Mouse (Mus musculus) heart, adult 11 months (tissue): ENCODE measurements around the gene Apobec4.
A peak's percentile ranks its signal among the peaks of the same experiment; 100 is the strongest.

Experiments used
- DNase-seq: peaks from one replicate; pipeline ENCODE4 v3.0.0; 2022

The Apobec4 gene

DNA sequence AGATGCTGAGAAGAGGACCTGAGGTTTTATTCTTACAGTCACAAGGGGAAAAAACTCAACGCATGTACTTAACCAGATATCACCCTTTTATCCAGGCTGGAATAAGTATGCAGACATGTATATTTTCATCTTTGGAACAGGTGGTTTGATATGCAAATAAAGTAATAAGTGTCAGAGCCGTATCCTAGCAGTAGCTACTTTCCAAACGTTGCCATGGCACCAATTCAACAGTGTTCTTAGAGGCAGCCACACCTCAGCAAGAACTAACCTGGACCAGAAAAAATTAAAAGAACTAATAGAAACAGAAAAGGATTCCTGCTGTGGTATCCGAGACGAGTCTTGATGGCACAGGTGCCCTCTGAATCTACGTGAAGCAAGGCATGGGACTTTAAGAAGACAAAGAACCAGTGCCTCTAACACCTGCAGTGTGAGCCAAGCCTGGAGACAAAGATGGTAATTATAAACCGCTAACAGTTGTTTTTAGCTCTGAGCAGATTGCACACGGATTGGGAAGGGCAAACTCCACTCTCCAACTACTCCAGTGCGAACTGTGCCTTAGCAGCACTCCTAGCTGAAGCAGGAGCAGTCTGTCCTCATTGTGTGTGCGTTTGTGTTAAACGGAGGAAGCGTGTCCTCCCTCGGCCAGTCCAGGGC is at the start of gene Apobec4:
Gene Apobec4, plus strand, starts transcription at position 240 of the 654 bp plus-strand sequence.
- DNase-seq, result peak; percentile 71

DNA sequence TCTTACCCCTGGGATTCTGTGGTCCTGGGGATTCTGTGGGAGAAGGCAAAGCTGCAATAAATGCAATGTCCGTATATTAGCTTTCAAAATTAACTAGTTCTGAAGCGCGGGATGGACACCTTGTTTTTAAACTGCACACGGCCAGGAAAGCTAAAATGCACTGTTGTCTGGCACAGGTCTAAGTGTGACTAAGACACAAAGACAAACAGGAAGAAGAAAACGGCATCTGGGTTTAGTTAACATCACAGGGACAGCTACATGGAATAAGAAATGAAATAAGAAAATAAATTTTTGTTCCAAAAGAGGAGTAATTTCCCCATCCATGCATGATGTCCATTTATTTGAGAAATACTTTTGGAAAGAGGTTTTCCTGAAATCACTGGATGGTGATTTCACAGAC is 49.3 kb upstream of the Apobec4 start:
- no peak for DNase-seq

DNA sequence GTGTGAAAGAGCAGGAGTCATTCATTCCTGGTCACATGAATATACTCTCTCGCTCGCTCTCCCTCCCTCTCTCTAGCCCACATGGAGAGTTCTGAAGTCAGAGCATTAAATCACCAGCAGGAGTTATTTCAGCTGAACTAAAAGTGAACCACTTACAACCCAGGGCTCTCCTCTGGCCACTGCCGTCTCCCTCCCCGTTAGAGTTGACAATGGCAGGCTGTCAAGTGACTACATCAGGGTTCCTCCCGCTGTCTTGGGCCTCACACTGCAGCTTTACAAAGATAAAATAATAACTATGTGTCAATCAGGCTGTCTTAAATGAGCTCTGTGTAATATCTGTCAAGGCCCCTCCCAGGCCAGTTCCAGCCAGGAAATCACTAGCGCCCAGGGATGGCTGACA is 47.4 kb upstream of the Apobec4 start:
- DNase-seq, result peak; percentile 96

DNA sequence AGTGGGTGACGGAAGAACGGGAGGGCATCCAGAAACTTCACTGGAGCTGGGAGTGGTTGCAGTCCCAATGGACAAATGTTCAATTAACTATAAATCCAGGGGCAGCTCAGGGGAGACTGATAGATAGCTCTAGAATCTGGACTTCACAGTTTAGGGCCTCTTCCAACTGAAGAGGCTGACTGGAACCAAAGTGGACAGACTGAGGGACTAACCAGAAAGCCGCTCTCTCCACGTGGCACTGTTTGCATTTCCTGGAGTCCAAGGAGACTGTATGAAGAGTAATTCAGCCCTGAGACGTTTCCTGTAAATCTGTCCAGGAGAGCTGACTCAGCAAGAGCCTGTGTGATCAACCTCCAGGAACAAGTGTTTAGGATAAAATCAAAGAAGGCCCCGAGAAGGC is 46.4 kb upstream of the Apobec4 start:
- peak; percentile 52 for DNase-seq

DNA sequence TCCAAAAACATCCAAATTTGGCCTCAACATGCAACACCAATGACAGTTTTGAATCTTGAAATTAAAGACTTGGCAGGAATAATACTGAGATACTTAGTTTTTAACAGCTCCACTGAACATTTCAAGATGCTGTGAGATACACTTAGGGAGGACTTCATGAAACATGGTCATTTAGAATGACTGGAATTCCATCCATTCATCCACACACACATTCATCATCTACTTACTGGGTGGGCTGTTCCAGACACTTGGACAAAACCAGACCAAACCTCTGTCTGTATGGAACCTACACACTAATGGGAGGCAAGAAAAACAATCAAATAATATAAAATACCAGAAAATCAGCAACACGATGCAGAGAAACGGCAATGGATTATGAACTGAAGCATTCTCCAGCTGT is 42.8 kb upstream of the Apobec4 start:
- DNase-seq, result peak; percentile 30

DNA sequence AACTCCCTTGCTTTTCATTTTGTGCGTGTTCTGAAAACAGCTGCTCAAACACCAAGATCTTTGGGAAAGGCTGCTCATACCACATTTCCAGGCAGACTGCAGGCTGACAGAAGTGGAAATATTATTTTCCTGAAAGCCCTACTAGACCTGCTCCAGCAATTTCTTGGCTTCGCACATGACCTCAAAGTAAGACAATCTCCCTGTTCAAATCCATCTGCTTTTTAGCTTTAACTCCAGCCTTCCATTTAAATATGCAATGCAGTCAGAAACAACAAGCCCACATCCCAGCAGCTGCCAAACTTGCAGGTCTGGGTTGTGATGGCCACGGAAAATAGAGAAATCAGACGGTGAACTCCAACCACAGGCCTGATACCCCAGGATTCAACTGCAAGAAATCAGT is 39.3 kb upstream of the Apobec4 start:
- DNase-seq, result peak; percentile 34

DNA sequence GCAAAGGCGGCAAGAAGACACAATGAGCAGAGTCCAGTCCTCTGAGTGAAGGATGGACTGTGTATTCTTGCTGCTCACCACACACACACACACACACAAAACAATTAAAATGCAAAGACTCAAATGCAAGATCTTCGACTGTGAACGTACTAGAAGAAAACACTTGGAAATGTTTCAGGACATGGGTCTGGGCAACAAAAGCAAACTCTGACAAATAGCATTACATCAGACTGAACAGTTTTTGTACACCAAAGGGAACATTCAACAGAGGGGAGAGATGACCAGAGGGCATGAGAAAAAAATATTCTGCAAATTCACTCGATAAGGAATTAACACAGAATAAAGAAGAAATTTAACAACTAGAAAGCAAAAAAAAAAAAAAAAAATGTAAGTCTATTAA is 36.4 kb upstream of the Apobec4 start:
- no peak for DNase-seq

DNA sequence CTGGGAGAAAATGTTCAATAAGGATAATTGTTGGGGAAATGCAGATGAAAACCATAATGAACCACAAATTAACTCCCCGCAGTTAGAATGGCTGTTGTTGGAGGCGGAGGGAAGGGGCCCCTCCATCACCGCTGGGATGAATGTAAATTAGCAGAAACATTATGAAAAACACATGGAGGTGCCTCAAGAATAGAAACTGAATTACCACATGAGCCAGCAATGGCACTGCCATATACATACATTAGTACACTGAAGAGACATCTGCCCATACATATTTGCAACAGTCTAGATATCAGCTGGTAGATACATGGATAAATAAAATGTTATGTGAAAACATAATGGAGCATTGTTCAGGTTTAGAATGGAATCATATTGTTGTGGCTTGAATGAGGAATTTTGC is 35.9 kb upstream of the Apobec4 start:
- no peak for DNase-seq

DNA sequence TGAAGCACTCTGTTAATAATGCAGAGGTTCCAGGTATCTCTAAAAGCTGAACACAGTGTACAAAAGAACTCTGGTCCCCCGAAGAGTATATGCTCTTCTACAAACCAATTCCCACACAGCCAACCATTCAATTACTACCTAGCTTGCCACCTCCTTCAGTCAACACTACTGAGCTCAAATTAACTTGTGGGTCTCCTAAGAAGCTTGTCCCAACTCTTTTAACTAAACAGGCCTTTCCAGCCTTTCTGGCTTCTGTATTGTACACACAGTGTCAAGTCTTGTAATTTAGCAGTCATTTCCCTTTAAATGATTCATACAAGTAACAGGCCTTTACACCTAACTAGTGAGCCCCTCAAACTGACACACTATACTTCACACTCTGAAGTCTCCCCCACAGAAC is 33.0 kb upstream of the Apobec4 start:
- DNase-seq, result peak; percentile 76

DNA sequence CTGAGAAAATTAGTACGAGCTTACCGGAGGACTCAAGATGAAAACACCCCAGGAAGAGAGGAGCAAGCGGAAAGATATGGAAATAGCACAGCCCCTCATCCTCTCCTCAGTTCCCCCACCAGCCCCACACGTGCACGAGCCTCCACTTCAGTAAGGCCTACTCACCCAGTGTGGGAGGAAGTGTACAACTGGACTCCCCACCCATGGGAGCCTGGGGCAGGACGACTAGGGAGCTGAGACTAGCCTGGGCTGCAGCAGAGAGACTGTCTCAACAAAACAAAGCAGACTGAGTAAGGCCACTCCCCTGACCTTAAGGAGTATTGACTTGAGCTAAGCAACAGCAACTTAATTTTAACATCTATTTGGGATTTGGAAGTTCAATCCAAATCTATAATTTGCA is 32.2 kb upstream of the Apobec4 start:
- peak; percentile 89 for DNase-seq

DNA sequence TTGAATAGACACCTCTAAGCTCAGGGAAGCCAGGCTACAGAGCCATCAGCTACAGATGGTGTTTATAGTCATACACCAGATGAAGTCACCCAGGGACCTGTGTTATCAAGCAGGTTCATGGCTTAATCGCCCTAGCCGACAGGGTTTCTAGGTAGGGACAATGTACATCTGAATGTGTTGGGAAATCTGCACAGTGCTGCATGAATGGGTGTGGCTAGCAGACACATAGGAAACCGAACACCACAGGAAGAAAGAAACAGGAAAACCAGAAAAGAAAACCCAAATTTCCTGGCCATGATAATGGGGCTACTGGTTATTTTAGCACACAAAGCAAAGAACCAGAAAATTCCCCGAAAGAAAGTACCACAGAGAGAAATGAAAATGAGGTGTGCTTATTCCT is 29.4 kb upstream of the Apobec4 start:
- no peak for DNase-seq

DNA sequence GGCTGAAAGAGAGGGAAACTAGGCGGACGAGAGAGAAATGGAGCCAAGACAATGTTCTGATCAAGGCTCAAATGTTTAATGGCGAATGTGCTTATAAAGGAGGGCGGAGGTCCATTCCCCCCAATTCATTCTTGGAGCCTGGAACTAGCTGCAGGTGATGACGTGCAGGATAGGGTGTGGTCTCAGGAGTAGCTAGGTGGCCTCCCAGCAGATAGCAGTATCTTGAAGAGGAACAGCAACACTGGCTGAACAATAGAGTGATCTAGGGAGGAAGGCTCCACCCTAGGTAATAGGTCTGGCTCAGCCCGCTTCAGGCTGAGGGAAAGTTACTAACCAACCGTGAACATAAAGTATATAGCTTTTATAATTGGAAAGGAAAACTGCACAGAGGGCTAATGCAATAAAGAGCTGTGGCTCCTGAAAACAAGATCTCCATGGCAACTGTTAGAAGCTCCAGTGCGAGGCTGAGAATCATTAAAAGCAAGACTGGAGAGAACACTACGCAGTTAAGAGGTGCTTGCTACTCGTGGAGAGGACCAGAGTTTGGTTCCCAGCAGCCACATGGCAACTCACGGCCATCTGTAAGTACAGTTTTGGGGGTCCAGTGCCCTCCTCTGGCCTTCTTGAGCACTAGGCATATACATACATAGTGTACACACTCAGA is 28.7 kb upstream of the Apobec4 start:
- DNase-seq, result peak; percentile 93

DNA sequence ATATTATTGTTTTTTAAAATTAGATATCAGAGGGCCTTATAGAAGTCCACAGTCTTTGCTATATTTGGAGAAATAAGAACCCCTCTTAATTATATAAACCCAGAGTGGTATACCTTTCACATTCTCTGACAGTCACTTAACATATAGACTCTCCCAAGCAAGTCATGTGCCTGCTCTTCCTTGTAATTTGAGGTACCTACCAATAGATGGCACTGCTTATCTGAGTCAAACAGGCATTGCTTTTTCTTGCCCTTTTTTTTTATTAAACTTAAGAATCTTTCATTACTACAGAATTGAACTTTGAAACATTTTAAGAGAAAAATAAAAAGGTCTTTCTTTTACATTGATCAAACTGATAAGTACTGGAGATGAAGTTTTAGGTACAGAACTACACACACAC is 26.1 kb upstream of the Apobec4 start:
- DNase-seq, result no peak

DNA sequence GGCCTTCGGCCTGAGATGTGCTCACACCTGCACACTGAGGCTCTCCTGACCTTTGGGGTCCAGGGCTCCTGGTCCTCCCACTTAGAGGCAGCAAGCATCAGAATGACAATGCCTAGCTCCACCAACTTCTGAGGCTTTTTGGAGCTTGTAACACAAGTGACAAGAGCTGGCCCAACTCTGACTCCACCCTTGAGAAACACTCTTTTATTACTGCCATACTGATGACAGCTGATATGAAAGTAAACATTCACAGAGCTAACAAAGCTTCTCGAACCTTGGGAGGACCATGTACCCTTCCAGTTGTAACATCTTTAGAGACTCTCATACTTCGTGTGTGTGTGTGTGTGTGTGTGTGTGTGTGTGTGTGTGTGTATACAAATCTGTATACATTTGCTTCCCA is 24.3 kb upstream of the Apobec4 start:
- DNase-seq, result no peak

DNA sequence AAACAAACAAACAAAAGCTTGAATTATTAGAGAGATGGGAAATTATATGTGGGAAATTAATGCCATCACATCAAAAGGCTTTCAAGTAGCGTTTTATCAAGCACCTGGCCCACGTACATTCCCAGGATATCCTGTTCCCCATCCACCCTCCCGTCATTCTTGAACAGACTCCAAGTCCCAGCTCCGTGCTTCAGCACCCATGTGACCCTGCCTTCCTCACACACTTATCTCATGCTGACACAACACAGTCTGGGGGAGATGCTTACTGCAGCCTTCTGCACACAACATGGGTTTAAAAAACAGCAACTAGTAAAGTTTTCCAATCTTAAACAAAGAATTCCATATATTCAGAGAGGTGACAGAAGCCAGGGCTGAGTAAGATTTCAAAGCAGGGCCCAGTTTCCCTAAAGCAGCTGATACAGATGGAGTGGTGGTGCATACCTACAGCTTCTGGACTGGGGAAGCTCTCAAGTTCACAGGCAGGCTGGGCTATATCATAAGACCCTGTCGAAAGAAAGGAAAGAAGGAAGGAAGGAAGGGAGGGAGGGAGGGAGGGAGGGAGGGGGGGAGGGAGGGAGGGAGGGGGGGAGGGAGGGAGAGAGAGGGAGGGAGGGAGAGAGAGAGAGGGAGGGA is 22.6 kb upstream of the Apobec4 start:
- peak; percentile 94 for DNase-seq

DNA sequence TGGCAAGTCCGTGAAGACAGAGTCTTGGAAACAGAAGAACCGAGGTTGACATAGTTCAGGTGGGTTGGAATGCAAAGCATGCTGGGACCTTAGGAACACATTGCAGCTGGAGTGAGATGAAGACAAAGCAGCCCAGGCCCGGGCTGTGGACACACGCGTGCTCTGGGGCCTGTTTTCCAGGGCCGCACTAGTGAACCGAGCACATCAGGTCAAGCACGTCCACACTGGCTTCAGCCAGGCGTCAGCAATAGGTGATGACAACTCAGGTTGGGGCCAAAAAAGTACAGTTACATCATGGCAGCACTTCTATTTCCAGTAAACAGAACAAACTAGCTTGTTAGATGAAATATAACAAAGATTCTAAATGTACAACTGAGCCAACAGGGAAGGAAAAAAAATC is 11.6 kb upstream of the Apobec4 start:
- peak; percentile 98 for DNase-seq

DNA sequence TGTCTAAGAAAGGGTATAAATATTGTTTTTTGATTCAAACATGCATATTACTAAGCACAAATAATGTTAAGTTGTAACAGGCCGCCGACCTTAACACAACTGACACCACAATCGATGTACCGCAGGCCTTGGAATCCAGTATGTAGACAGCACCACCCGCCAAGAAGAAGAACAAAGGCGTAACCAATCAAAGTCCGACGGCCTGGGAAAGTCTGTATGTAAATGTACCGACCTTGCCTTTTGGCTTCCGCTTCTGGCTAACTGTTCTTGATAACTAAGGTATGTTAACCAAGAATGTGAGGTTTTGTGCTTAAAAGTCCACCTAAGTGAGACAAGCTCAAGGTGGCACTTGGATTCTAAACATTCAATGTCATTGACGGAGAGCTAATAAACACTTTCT is 11.0 kb upstream of the Apobec4 start:
- DNase-seq, result no peak

DNA sequence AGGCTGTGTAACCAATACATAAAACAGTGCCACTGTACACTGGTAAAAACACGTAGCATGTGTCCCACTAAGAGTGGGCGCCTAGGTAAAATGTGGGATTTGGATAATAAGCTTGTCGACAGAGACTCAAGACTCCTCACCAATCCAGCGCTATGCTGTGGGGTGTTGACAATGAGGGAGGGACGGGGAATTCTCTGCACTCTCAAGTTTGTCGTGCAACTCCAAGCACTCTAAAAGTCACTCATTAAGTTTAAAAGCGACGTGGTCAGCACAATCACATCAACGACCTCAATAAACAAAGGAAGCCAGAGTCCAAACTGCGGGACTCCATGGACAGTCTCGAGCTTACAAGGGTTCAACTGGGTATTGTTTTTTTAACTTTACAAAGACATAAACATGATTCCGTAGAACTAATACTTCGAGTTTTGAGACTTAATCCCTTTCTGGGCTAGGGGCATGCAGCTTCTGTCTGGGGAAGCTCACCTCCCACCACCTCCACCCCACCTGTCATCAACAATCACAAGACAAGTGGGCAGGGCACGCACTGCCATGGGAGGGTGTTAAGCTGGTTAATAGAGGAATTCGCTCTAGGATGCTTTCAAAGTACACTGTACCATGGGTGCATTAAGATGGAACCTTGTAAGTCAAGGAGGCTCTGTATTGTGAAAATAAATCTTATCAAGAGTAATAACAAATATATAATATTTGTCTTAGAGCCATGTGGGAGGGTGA is 7.1 kb upstream of the Apobec4 start:
- no peak for DNase-seq

DNA sequence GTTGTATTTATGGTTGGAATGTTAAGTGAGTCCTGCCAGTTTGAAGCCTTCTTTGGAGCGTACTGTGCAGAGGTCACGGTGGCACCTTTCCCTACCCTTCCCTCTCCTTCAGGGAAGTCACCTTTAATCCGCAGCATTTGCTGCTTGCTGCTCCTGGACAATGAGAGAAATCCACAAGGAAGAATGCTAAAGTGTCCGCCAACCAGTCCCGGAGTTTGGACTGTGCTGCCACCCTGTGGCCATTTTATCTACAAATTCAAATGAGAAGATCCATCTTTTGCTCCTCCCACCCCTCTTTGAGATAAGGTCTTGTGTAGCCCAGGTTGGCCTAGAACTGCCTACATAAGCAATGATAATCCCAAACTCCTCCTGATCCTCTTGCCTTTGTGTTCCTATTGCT is 3.9 kb upstream of the Apobec4 start:
- DNase-seq, result peak; percentile 95

DNA sequence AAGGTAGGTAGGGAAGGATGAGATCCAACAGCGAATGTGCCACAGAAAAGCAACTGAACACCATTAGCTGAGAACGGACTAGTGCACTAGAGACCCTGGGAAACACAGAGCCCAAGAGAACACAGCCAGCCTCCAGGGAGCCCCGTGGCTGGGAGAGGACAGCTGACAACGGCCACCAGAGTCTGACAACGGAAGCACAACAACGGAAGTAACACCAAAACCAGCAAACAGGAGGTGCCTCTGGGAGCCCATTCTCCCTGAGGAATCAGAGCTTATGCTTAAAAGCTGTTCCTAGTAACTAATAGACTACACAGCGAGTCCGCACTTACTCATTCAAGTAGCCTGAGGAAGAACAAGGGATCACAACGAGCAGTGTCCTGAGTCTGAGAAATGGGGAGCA is 1.1 kb upstream of the Apobec4 start:
- peak; percentile 97 for DNase-seq

DNA sequence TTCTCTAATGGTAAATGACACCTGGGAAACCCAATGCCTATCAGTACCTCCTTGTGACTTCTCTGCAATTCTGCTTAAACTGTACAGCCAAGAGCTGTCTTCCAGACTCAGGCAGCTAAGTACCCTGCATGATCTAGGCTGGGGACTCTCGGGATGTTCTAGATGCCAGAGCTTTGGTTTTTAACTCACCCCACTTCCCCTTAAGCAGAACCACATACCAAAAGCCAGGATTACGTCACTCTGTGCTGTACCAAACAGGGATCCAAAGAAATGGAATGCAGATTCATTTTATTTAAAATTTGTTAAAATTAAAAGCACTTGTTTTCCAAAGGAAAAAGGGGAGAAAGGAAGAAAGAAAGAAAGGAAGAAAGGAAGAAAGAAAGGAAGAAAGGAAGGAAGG is 11.4 kb downstream of the Apobec4 start:
- DNase-seq, result peak; percentile 81

DNA sequence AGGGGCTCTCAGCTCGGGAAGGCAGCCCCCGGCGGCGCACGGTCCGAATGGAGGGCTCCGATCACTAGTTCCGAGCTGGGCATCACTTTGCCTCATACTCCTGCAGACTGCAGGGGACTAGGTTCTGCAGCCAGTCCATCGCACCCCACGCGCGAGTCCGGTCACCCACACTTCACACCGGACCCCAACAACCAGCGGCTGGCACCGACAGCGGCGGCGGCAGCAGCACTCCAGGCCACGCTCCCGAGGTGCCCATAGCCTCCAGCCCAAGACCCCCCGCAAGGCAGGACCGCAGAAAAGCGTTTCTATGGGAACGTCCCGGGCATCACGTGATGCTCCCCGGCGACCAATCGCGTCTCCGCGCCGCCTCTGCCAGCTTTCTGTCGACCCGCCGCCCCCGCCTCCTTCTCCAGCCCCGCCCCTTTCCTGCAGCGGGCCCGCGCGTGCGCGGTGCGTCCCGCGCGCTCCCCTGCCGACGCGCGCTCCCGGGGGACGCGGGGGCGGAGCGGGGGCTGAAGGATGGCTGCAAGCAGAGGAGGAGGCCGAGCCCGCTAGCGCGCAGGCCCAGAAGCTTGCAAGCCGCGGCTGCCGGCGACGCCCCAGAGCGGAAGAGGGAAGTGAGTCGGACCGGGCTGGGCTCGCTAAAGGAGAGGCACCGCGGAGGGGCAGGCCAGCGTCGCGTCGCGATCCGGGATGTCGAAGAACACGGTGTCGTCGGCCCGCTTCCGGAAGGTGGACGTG is 15.9 kb downstream of the Apobec4 start, which contains the start of the genes Rgl1 and Arpc5:
Gene Rgl1, minus strand, starts transcription at position 320 of the 741 bp plus-strand sequence.
Gene Arpc5, plus strand, starts transcription at position 511 of the 741 bp plus-strand sequence.
- peak; percentile 100 for DNase-seq
